Mouse (Mus musculus) midbrain, embryonic 11.5 days (tissue): ENCODE measurements around the gene Nt5c3. TPM values are rescaled to one million over a fixed set of nuclear protein-coding genes. Genes with fewer than 3 reads are reported as not detected.

Source experiments
- ATAC-seq: fragments of 200-750 bp; cut with Nextera tagmentation; 2 replicates; pipeline ENCODE4 v1.8.0; 2017; ENCODE audit warnings: moderate TSS enrichment, moderate library complexity; ENCODE audit not compliant: low FRiP score
- DNase-seq: peaks from one replicate; pipeline ENCODE4 v3.0.0; 2015; ENCODE audit warnings: low spot score; ENCODE audit errors: missing footprints
- H3K27ac ChIP-seq: fragments of 300-500 bp; sonication (generic); 2 replicates; pipeline ENCODE4 v1.5.1; 2014; ENCODE audit warnings: low read depth, low read length
- H3K27me3 ChIP-seq: fragments of 300-500 bp; sonication (generic); 2 replicates; pipeline ENCODE4 v1.6.1; 2014; ENCODE audit warnings: mild to moderate bottlenecking, low read length, moderate library complexity, mixed read lengths; ENCODE audit not compliant: control insufficient read depth, insufficient read depth
- H3K36me3 ChIP-seq: fragments of 300-500 bp; sonication (generic); 2 replicates; pipeline ENCODE4 v1.6.1; 2014; ENCODE audit warnings: mild to moderate bottlenecking, low read length, moderate library complexity, mixed read lengths; ENCODE audit not compliant: control insufficient read depth, insufficient read depth
- H3K4me1 ChIP-seq: fragments of 300-500 bp; sonication (generic); 2 replicates; pipeline ENCODE4 v1.6.1; 2014; ENCODE audit warnings: low read length; ENCODE audit not compliant: control insufficient read depth, insufficient read depth
- H3K4me2 ChIP-seq: fragments of 300-500 bp; sonication (generic); 2 replicates; pipeline ENCODE4 v1.6.1; 2014; ENCODE audit warnings: mild to moderate bottlenecking, moderate library complexity
- H3K4me3 ChIP-seq: fragments of 300-500 bp; sonication (generic); 2 replicates; pipeline ENCODE4 v1.5.1; 2014; ENCODE audit warnings: low read depth, low read length
- H3K9ac ChIP-seq: fragments of 300-500 bp; sonication (generic); 2 replicates; pipeline ENCODE4 v1.6.1; 2014; ENCODE audit warnings: low read length
- H3K9me3 ChIP-seq: fragments of 300-500 bp; sonication (generic); 2 replicates; pipeline ENCODE4 v1.6.1; 2016; ENCODE audit warnings: low read length; ENCODE audit not compliant: control insufficient read depth
- WGBS: fragments of 180-500 bp; shearing (Covaris S2); extraction: QIAGEN DNeasy Blood & Tissue Kit; methylation state at CpG from one replicate; pipeline ENCODE4 v1.1.7; 2014; 5-methylcytosine and 5-hydroxymethylcytosine counted together
- polyA plus RNA-seq: library from polyadenylated mRNA; unstranded; fragments of >200 nt; fragmentation: Nextera tagmentation; extraction: Ambion mirVana; gene quantifications from 2 replicates; pipeline ENCODE4 v1.2.1, GENCODE M21; 2014

Nt5c3 gene
- 91.1 and 103 TPM in 2 replicates for polyA plus RNA-seq

- ATAC-seq, result peak; percentile 98
- Histone ChIP-seq H3K4me3 (peak within 1 kb of the TSS; percentile 74), H3K4me2 (peak within 1 kb of the TSS; percentile 63), H3K27me3 (no peaks in the 10 kb centered on the region), H3K4me1 (no peaks in the 10 kb centered on the region), H3K36me3 (no peaks in the 10 kb centered on the region), H3K27ac (peak within 1 kb of the TSS; percentile 2; the same call in 1 of the 2 replicates), H3K9me3 (no peaks in the 10 kb centered on the region; the same call in 1 of the 2 replicates), H3K9ac (peak within 1 kb of the TSS; percentile 77)
- whole genome bisulfite sequencing, result 5% methylated on average over 63 of the region's 64 CpGs
- DNase-seq, result peak; percentile 100
These were observed at the start of gene Nt5c3, which contains the start of gene Vmn1r4 for GRCm38 (mm10) chr6:56923726-56924707. Gene Nt5c3 (minus strand): TSS chr6:56923932. Gene Vmn1r4 (plus strand): TSS chr6:56924015.

GRCm38 (mm10) chr6:56969973-56970372 is 46.2 kb upstream of the Nt5c3 start, which contains the start of gene Vmn1r5:
Gene Vmn1r5 (plus strand): TSS chr6:56970273.
- H3K4me3 ChIP-seq, result no peak within 1 kb of the TSS
- DNase-seq (no peak), ATAC-seq (no peak)
- no peaks in the 10 kb centered on the region for H3K36me3 ChIP-seq
- H3K9ac ChIP-seq, result no peak within 1 kb of the TSS
- no peak within 1 kb of the TSS for H3K4me2 ChIP-seq
- no peaks in the 10 kb centered on the region for H3K4me1 ChIP-seq
- H3K27ac ChIP-seq, result no peak within 1 kb of the TSS
- no peaks in the 10 kb centered on the region for H3K27me3 ChIP-seq
- no peaks in the 10 kb centered on the region for H3K9me3 ChIP-seq

- no peaks in the 10 kb centered on the region for H3K9me3 ChIP-seq
- 81% methylated on average over 5 of the region's 5 CpGs for WGBS
- no peak overlapping the region for H3K27ac ChIP-seq
- DNase-seq (no peak), ATAC-seq (no peak)
- H3K4me2 ChIP-seq, result no peak overlapping the region
- H3K9ac ChIP-seq, result no peak overlapping the region
- no peaks in the 10 kb centered on the region for H3K36me3 ChIP-seq
- no peaks in the 10 kb centered on the region for H3K27me3 ChIP-seq
- H3K4me1 ChIP-seq, result no peaks in the 10 kb centered on the region
- no peak overlapping the region for H3K4me3 ChIP-seq
These were observed 32.7 kb upstream of the Nt5c3 start for GRCm38 (mm10) chr6:56956436-56956835.

- 89% methylated on average over 4 of the region's 4 CpGs for WGBS
- H3K9ac ChIP-seq, result no peak overlapping the region
- ATAC-seq (no peak), DNase-seq (no peak)
- H3K36me3 ChIP-seq, result no peaks in the 10 kb centered on the region
- H3K4me2 ChIP-seq, result no peak overlapping the region
- no peak overlapping the region for H3K27ac ChIP-seq
- no peak overlapping the region for H3K4me3 ChIP-seq
- no peaks in the 10 kb centered on the region for H3K4me1 ChIP-seq
- no peaks in the 10 kb centered on the region for H3K27me3 ChIP-seq
- no peaks in the 10 kb centered on the region for H3K9me3 ChIP-seq
These were observed 10.6 kb upstream of the Nt5c3 start for GRCm38 (mm10) chr6:56934366-56934765.

GRCm38 (mm10) chr6:56932464-56932863 is 8.7 kb upstream of the Nt5c3 start:
- DNase-seq (no peak), ATAC-seq (no peak)
- Histone ChIP-seq H3K9me3 (no peaks in the 10 kb centered on the region; the same call in 1 of the 2 replicates), H3K36me3 (no peaks in the 10 kb centered on the region), H3K4me1 (no peaks in the 10 kb centered on the region), H3K4me2 (no peak overlapping the region), H3K9ac (no peak overlapping the region), H3K4me3 (no peak overlapping the region), H3K27me3 (no peaks in the 10 kb centered on the region), H3K27ac (no peak overlapping the region)
- WGBS, result 69% methylated on average over 2 of the region's 2 CpGs

- Histone ChIP-seq H3K9ac (no peak overlapping the region), H3K4me3 (no peak overlapping the region), H3K9me3 (no peaks in the 10 kb centered on the region; the same call in 1 of the 2 replicates), H3K27ac (no peak overlapping the region), H3K4me2 (no peak overlapping the region), H3K27me3 (no peaks in the 10 kb centered on the region), H3K4me1 (no peaks in the 10 kb centered on the region), H3K36me3 (no peaks in the 10 kb centered on the region)
- 77% methylated on average over 4 of the region's 4 CpGs for WGBS
- no peak for DNase-seq
- no peak for ATAC-seq
These were observed 8.1 kb upstream of the Nt5c3 start for GRCm38 (mm10) chr6:56931648-56932415.

GRCm38 (mm10) chr6:56923331-56923725 is 404 bp downstream of the Nt5c3 start:
- Histone ChIP-seq H3K36me3 (no peaks in the 10 kb centered on the region), H3K4me1 (no peaks in the 10 kb centered on the region), H3K4me2 (peak overlapping the region; percentile 53), H3K9ac (peak overlapping the region; percentile 77), H3K27ac (no peak overlapping the region), H3K27me3 (no peaks in the 10 kb centered on the region), H3K9me3 (no peaks in the 10 kb centered on the region; the same call in 1 of the 2 replicates), H3K4me3 (peak overlapping the region; percentile 74)
- ATAC-seq, result no peak
- WGBS, result under 1% methylated on average over 25 of the region's 25 CpGs
- peak; percentile 97 for DNase-seq

- H3K27ac ChIP-seq, result no peak overlapping the region
- ATAC-seq (no peak), DNase-seq (no peak)
- H3K9ac ChIP-seq, result no peak overlapping the region
- H3K9me3 ChIP-seq, result no peaks in the 10 kb centered on the region
- H3K4me2 ChIP-seq, result no peak overlapping the region
- H3K4me3 ChIP-seq, result no peak overlapping the region
- no peaks in the 10 kb centered on the region for H3K36me3 ChIP-seq
- no peaks in the 10 kb centered on the region for H3K4me1 ChIP-seq
- no peaks in the 10 kb centered on the region for H3K27me3 ChIP-seq
- WGBS, result 89% methylated on average over 12 of the region's 12 CpGs
These were observed 3.3 kb downstream of the Nt5c3 start for GRCm38 (mm10) chr6:56920222-56921092.
